Mouse (Mus musculus) testis, adult 2 months (tissue): ENCODE results near the gene Egfem1.

Experiments
- CTCF ChIP-seq: fragments of 200-500 bp; IDR thresholded peaks from 2 replicates; pipeline ENCODE4 v1.5.1; 2012; ENCODE audit warnings: low read depth, mild to moderate bottlenecking, inconsistent platforms, low read length, moderate library complexity; ENCODE audit not compliant: control insufficient read depth, insufficient read depth, insufficient replicate concordance
- POLR2A ChIP-seq: fragments of 200-500 bp; IDR thresholded peaks from 2 replicates; pipeline ENCODE4 v1.6.1; 2012; ENCODE audit warnings: low read depth, mild to moderate bottlenecking, inconsistent platforms, low read length, moderate library complexity; ENCODE audit not compliant: control insufficient read depth

DNA sequence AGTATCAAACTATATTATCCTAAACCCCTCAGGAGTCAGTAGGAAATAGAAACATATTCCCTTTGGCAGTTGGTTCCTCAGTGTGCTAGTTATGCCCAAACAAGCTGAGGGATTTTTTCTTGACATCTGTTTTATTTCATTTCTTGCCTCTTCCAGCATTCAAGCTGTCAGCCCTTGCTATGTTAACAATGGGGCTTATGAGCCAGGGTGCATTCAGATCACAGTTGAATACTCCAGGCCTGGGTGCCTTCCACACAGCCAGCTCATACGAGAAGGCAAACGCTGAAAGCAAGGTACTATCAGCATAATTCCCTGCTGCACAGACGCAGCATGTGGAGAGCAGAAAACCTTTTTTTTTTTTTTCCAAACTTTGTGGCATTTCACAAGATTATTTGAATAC, 526.9 kb downstream of the Egfem1 start:
- TF ChIP-seq CTCF, result no peak
- no peak for TF ChIP-seq POLR2A
